Mouse (Mus musculus) G1E (cell line): Measurements from ENCODE around the gene Carmil3.

ENCODE experiments used
- CTCF ChIP-seq: IDR thresholded peaks from 2 replicates; pipeline ENCODE4 v1.5.1; 2012; ENCODE audit warnings: low read depth, low read length, inconsistent platforms, mixed read lengths
- GATA2 ChIP-seq: IDR thresholded peaks from 2 replicates; pipeline ENCODE4 v1.6.1; 2012; ENCODE audit warnings: low read depth, low read length, inconsistent platforms, borderline replicate concordance
- TAL1 ChIP-seq: conservative IDR thresholded peaks from 2 replicates; pipeline ENCODE4 v1.6.1; 2012; ENCODE audit warnings: low read depth, low read length, inconsistent platforms, mixed read lengths

DNA sequence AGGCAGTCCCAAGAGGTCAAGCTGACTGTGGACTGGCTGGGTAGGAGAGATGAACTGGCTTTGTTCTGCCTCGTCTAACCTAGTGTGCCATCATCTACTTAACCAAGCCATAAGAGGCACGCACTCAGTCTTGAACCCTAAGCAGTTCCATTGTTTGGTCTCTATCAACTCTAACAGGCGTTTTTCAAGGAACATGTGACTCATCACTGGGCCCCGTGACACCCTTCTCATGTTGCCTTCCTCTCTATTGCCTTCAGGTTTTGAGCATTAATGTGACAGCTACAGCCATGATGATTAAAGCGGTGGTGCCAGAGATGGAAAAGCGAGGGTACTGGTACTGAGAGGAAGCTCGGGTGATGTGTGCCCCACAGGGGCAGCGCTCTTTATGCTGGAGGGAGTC is 3.6 kb upstream of the Carmil3 start:
- TF ChIP-seq TAL1 = no peak
- no peak for TF ChIP-seq GATA2
- TF ChIP-seq CTCF = no peak
